9 mouse cellular contexts compared by ENCODE assay signal in the genomic region with DNA sequence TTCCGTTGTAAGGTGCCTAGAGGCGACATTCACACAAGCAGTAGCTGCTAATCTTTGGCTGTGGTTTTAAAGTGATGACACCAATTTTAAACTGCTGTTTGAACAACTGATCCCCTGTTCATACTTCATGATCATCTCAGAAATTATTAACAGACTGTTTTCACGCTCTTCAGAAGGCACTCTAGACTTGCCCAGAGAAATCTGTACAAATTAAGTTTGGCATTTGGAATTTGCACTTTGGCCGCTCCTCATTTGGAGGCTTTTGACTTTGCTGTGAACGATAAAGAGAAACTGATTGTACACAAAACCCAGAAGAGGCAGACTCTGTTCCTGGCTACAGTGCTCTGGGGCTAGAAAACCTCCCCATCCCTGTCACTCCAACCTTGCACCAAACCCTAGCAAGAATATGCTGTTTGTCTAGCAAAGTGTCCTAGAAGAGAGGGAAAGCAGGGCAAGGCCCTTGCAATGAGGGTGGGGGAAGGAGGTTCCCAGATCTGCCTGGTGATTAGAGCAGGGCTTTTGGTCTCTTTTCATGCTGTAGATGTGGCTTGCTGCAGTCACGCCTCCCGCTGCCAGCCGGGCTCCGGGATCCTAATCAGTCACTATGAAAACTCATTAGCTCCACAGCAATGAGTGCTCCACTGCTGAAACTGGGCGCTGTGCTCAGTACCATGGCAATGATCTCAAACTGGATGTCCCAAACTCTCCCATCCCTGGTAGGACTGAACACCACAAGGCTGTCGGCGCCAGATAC.
DNase-seq lines count a peak whose midpoint lies in the region; ATAC-seq lines count a peak whose summit lies in the region.
"Had no signal": no experiment of that assay in that cellular context is flagged by ENCODE, and none has a peak within 500 bp of the region (broad histone marks: within the 10 kb centered on the region; RNA-seq: fewer than 3 reads in every experiment).

No protein-coding gene starts in this region.

- H3K4me1 ChIP-seq in kidney, embryonic 14.5 days (ENCODE audit: control insufficient read depth, insufficient read depth, low read length) = no peaks in the 10 kb centered on the region
- H3K4me1 ChIP-seq in forebrain, embryonic 11.5 days (replicated peaks; ENCODE audit: control insufficient read depth, insufficient read depth, low read length) = peaks cover 5% of the 10 kb centered on the region; the same call in 1 of the 2 replicates
- 0 out of 2 replicates have a peak, but pooled peaks cover 4% of the 10 kb centered on the region for H3K4me1 ChIP-seq in kidney, embryonic 16.5 days (ENCODE audit: insufficient read depth, low read length)
- H3K4me1 ChIP-seq in neural tube, embryonic 11.5 days (ENCODE audit: control insufficient read depth, insufficient read depth, low read length) = no peaks in the 10 kb centered on the region

- WGBS in kidney, embryonic 14.5 days = 37% methylated on average over 12 of the region's 12 CpGs
- 27% methylated on average over 12 of the region's 12 CpGs for WGBS in forebrain, embryonic 11.5 days
- 31% methylated on average over 12 of the region's 12 CpGs for WGBS in kidney, embryonic 16.5 days
- 47% methylated on average over 12 of the region's 12 CpGs for WGBS in neural tube, embryonic 11.5 days

- no peaks in the 10 kb centered on the region for H3K27me3 ChIP-seq in kidney, embryonic 14.5 days (ENCODE audit: control insufficient read depth, insufficient read depth, low read length)
- H3K27me3 ChIP-seq in forebrain, embryonic 11.5 days (ENCODE audit: control insufficient read depth, insufficient read depth, low read length) = no peaks in the 10 kb centered on the region
- no peaks in the 10 kb centered on the region for H3K27me3 ChIP-seq in kidney, embryonic 16.5 days (ENCODE audit: insufficient read depth, low read length)
- no peaks in the 10 kb centered on the region for H3K27me3 ChIP-seq in neural tube, embryonic 11.5 days (ENCODE audit: control insufficient read depth, insufficient read depth, low read length)

- no peak overlapping the region for H3K27ac ChIP-seq in kidney, embryonic 14.5 days (ENCODE audit: low read depth, low read length)
- no peak overlapping the region for H3K27ac ChIP-seq in forebrain, embryonic 11.5 days (ENCODE audit: low read depth, low read length)
- H3K27ac ChIP-seq in kidney, embryonic 16.5 days (ENCODE audit: low read length) = no peak overlapping the region
- no peak overlapping the region for H3K27ac ChIP-seq in neural tube, embryonic 11.5 days (ENCODE audit: low read depth, low read length)

- no peaks in the 10 kb centered on the region for H3K36me3 ChIP-seq in kidney, embryonic 14.5 days (ENCODE audit: control insufficient read depth, insufficient read depth, low read length)
- H3K36me3 ChIP-seq in forebrain, embryonic 11.5 days (ENCODE audit: control insufficient read depth, insufficient read depth, low read length) = no peaks in the 10 kb centered on the region
- H3K36me3 ChIP-seq in kidney, embryonic 16.5 days (ENCODE audit: insufficient read depth, low read length) = no peaks in the 10 kb centered on the region
- H3K36me3 ChIP-seq in neural tube, embryonic 11.5 days (ENCODE audit: control insufficient read depth, insufficient read depth, low read length) = no peaks in the 10 kb centered on the region

- H3K4me2 ChIP-seq in kidney, embryonic 14.5 days (replicated peaks; ENCODE audit: low read depth, low read length) = no peak overlapping the region
- H3K4me2 ChIP-seq in forebrain, embryonic 11.5 days (ENCODE audit: low read depth, low read length, severe bottlenecking) = no peak overlapping the region; the same call in 1 of the 2 replicates
- 0 out of 2 replicates have a peak overlapping the region, but pooled peaks have one; percentile 13 for H3K4me2 ChIP-seq in kidney, embryonic 16.5 days (replicated peaks; ENCODE audit: low read depth, low read length)
- no peak overlapping the region for H3K4me2 ChIP-seq in neural tube, embryonic 11.5 days (ENCODE audit: low read depth)
- H3K4me2 ChIP-seq: lung, embryonic 14.5 days had no signal

- H3K9ac ChIP-seq in kidney, embryonic 14.5 days (ENCODE audit: low read depth, low read length) = no peak overlapping the region
- H3K9ac ChIP-seq in forebrain, embryonic 11.5 days (ENCODE audit: low read length) = no peak overlapping the region
- no peak overlapping the region for H3K9ac ChIP-seq in kidney, embryonic 16.5 days (replicated peaks; ENCODE audit: low read length)
- no peak overlapping the region for H3K9ac ChIP-seq in neural tube, embryonic 11.5 days (ENCODE audit: low read length)
- H3K9ac ChIP-seq: lung, embryonic 14.5 days had no signal

- peak; percentile 70 for DNase-seq in kidney, adult 11 months
- DNase-seq in forebrain, embryonic 11.5 days (ENCODE audit: low spot score) = peak; percentile 74
- peak; percentile 13 for DNase-seq in neural tube, embryonic 11.5 days (ENCODE audit: low spot score)
- no peak for DNase-seq in ovary, postnatal 10 days (ENCODE audit: low spot score)
- no peak for DNase-seq in urinary bladder, postnatal 36 days (ENCODE audit: low spot score in 2 of 2)
- DNase-seq in thymus, postnatal 10 days (ENCODE audit: low spot score in 2 of 2) = no peak
- DNase-seq: lung, embryonic 14.5 days had no signal

- H3K9me3 ChIP-seq in kidney, embryonic 14.5 days (ENCODE audit: control insufficient read depth, low read length) = no peaks in the 10 kb centered on the region
- no peaks in the 10 kb centered on the region for H3K9me3 ChIP-seq in forebrain, embryonic 11.5 days (ENCODE audit: control insufficient read depth, low read length)
- no peaks in the 10 kb centered on the region for H3K9me3 ChIP-seq in kidney, embryonic 16.5 days (ENCODE audit: low read length)
- H3K9me3 ChIP-seq in neural tube, embryonic 11.5 days (ENCODE audit: control insufficient read depth, low read length) = no peaks in the 10 kb centered on the region

- H3K4me3 ChIP-seq in kidney, embryonic 14.5 days (ENCODE audit: low read length) = no peak overlapping the region
- no peak overlapping the region for H3K4me3 ChIP-seq in forebrain, embryonic 11.5 days (ENCODE audit: low read depth, low read length)
- no peak overlapping the region for H3K4me3 ChIP-seq in kidney, embryonic 16.5 days (ENCODE audit: low read length)
- no peak overlapping the region for H3K4me3 ChIP-seq in neural tube, embryonic 11.5 days (ENCODE audit: low read depth, low read length)

- no peak for ATAC-seq in kidney, embryonic 14.5 days (ENCODE audit: low FRiP score, low TSS enrichment)
- peak; percentile 79 for ATAC-seq in forebrain, embryonic 11.5 days (replicated peaks; ENCODE audit: low FRiP score)
- ATAC-seq in kidney, embryonic 16.5 days (ENCODE audit: low FRiP score, low TSS enrichment) = peak; percentile 76
- ATAC-seq in neural tube, embryonic 11.5 days (ENCODE audit: insufficient read depth, low FRiP score, low TSS enrichment) = 0 out of 2 replicates have a peak, but pooled peaks have one; percentile 33

Comparison
In these comparisons a context has a peak if more than half of its experiments do, and no peak if none do; other contexts are left out.
1. DNase-seq: peak in kidney, adult 11 months (single experiment), forebrain, embryonic 11.5 days (single experiment) and neural tube, embryonic 11.5 days (single experiment); none in ovary, postnatal 10 days (single experiment), urinary bladder, postnatal 36 days (0 of 2) and thymus, postnatal 10 days (0 of 2).